Mouse (Mus musculus): ENCODE data around the gene Pla2g12a. TPM values are rescaled to one million over a fixed set of nuclear protein-coding genes. Genes with fewer than 3 reads are reported as not detected.

Gene Pla2g12a
- total RNA-seq (2014; rRNA removed): 22.1 and 45.9 TPM in 2 replicates
- polyA plus RNA-seq (2015; fragmentation: Nextera tagmentation; extraction: Ambion mirVana): 55.4 and 55.6 TPM in 2 replicates

- ATAC-seq (ENCODE audit: low FRiP score) (peak; percentile 94), DNase-seq (ENCODE audit: low spot score) (peak; percentile 94)
- H3K27me3 ChIP-seq (ENCODE audit: insufficient read depth, low read length): no peaks in the 10 kb centered on the region
- peak within 1 kb of the TSS; percentile 62 for H3K27ac ChIP-seq (ENCODE audit: low read depth, low read length)
- peak within 1 kb of the TSS; percentile 72 for H3K9ac ChIP-seq (replicated peaks; ENCODE audit: low read length, poor library complexity, severe bottlenecking)
- H3K4me1 ChIP-seq (ENCODE audit: insufficient read depth, low read length): 0 out of 2 replicates have a peak, but pooled peaks cover 2% of the 10 kb centered on the region
- peak within 1 kb of the TSS; percentile 94 for H3K4me2 ChIP-seq (ENCODE audit: low read depth, low read length, poor library complexity, severe bottlenecking)
- peak; percentile 32; the same call in 1 of the 2 replicates for TF ChIP-seq CTCF (IDR thresholded peaks at IDR 0.05)
- H3K36me3 ChIP-seq (ENCODE audit: insufficient read depth, low read length): no peaks in the 10 kb centered on the region
- peak within 1 kb of the TSS; percentile 69 for H3K4me3 ChIP-seq (ENCODE audit: low read depth, low read length)
- no peaks in the 10 kb centered on the region for H3K9me3 ChIP-seq (ENCODE audit: low read length)
- 1% methylated on average over 55 of the region's 66 CpGs for WGBS
Observed at GRCm38 (mm10) chr3:129878405-129879021, at the start of gene Pla2g12a. TSS of gene Pla2g12a (plus strand) at chr3:129878606.

DNA sequence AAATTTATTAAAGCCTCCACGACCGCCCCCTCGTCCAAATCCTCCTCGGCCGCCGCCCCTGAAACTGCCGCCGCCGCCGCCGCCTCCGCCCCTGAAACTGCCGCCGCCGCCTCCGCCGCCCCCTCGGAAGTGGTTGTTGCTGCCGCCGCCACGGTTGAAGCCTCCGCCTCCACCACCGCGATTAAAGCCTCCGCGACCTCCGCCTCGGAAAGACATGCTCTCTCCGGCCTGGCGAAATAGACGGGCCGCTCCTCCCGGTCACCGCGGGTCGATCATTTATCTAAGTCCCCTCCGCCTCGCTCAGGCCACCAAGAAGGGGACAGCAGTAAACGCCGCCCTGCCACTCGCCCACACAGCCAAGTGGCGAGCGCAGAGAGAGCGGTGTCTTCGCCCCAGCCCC is 47.8 kb upstream of the Pla2g12a start:
- TF ChIP-seq CTCF (IDR thresholded peaks at IDR 0.05): no peak
- Histone ChIP-seq H3K27me3 (ENCODE audit: insufficient read depth, low read length) (no peaks in the 10 kb centered on the region; the same call in 1 of the 2 replicates), H3K9ac (replicated peaks; ENCODE audit: low read length, poor library complexity, severe bottlenecking) (peak overlapping the region; percentile 75), H3K27ac (ENCODE audit: low read depth, low read length) (peak overlapping the region; percentile 91), H3K4me1 (ENCODE audit: insufficient read depth, low read length) (peaks cover 8% of the 10 kb centered on the region; the same call in 1 of the 2 replicates), H3K9me3 (ENCODE audit: low read length) (no peaks in the 10 kb centered on the region), H3K36me3 (ENCODE audit: insufficient read depth, low read length) (peaks cover under 1% of the 10 kb centered on the region; the same call in 1 of the 2 replicates), H3K4me2 (ENCODE audit: low read depth, low read length, poor library complexity, severe bottlenecking) (peak overlapping the region; percentile 62), H3K4me3 (ENCODE audit: low read depth, low read length) (peak overlapping the region; percentile 89)
- no peak for DNase-seq (ENCODE audit: low spot score)
- ATAC-seq (ENCODE audit: low FRiP score): no peak
- 1% methylated on average over 29 of the region's 45 CpGs for WGBS

DNA sequence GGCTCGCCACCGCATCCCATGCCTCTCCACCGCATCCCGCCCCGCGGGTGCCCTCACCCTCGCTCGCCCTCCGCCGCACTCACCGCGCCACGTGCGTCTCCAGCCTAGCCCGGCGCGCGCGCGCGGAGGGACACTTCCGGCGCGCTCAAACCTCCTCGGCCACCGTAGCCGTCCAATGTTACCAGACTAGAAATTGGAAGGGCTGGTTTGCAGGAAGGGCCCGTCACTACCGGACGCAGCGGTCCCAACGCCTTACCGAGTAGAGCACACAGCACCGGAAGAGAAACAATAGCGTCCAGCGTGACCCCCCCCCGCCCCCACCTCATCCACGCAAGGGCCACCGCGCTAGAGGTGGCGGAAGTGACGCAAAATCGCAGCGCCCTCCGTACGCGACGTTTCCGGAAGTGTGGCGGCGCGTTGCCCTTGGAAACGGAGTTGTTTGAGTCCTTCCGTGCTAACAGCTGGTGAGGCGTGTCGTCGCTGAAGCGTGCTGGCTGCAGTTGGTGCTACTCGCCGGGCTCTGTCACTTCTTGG is 47.3 kb upstream of the Pla2g12a start, which contains the start of gene Gar1:
Gene Gar1 (minus strand): TSS at position 362 of the 534 bp plus-strand sequence.
- H3K27ac ChIP-seq (ENCODE audit: low read depth, low read length): peak within 1 kb of the TSS; percentile 91
- peak within 1 kb of the TSS; percentile 89 for H3K4me3 ChIP-seq (ENCODE audit: low read depth, low read length)
- peak within 1 kb of the TSS; percentile 75 for H3K9ac ChIP-seq (replicated peaks; ENCODE audit: low read length, poor library complexity, severe bottlenecking)
- H3K27me3 ChIP-seq (ENCODE audit: insufficient read depth, low read length): no peaks in the 10 kb centered on the region; the same call in 1 of the 2 replicates
- H3K4me1 ChIP-seq (ENCODE audit: insufficient read depth, low read length): peaks cover 8% of the 10 kb centered on the region; the same call in 1 of the 2 replicates
- no peak for TF ChIP-seq CTCF (IDR thresholded peaks at IDR 0.05)
- peak; percentile 97 for ATAC-seq (ENCODE audit: low FRiP score)
- WGBS: under 1% methylated on average over 58 of the region's 60 CpGs
- H3K36me3 ChIP-seq (ENCODE audit: insufficient read depth, low read length): no peaks in the 10 kb centered on the region
- peak; percentile 98 for DNase-seq (ENCODE audit: low spot score)
- H3K9me3 ChIP-seq (ENCODE audit: low read length): no peaks in the 10 kb centered on the region
- H3K4me2 ChIP-seq (ENCODE audit: low read depth, low read length, poor library complexity, severe bottlenecking): peak within 1 kb of the TSS; percentile 62

- no peaks in the 10 kb centered on the region; the same call in 1 of the 2 replicates for H3K27me3 ChIP-seq (ENCODE audit: insufficient read depth, low read length)
- TF ChIP-seq CTCF (IDR thresholded peaks at IDR 0.05): no peak
- H3K9ac ChIP-seq (replicated peaks; ENCODE audit: low read length, poor library complexity, severe bottlenecking): no peak within 1 kb of the TSS
- no peaks in the 10 kb centered on the region for H3K36me3 ChIP-seq (ENCODE audit: insufficient read depth, low read length)
- no peak within 1 kb of the TSS for H3K4me3 ChIP-seq (ENCODE audit: low read depth, low read length)
- no peak within 1 kb of the TSS for H3K27ac ChIP-seq (ENCODE audit: low read depth, low read length)
- no peaks in the 10 kb centered on the region for H3K4me1 ChIP-seq (ENCODE audit: insufficient read depth, low read length)
- no peaks in the 10 kb centered on the region for H3K9me3 ChIP-seq (ENCODE audit: low read length)
- ATAC-seq (ENCODE audit: low FRiP score): no peak
- peak within 1 kb of the TSS; percentile 22; the same call in 1 of the 2 replicates for H3K4me2 ChIP-seq (ENCODE audit: low read depth, low read length, poor library complexity, severe bottlenecking)
- WGBS: 58% methylated on average over 6 of the region's 6 CpGs
- no peak for DNase-seq (ENCODE audit: low spot score)
Observed at GRCm38 (mm10) chr3:129835388-129835934, 42.9 kb upstream of the Pla2g12a start, which contains the start of gene Cfi. TSS of gene Cfi (plus strand) at chr3:129835884.

- ATAC-seq (ENCODE audit: low FRiP score) (no peak), DNase-seq (ENCODE audit: low spot score) (peak; percentile 6)
- Histone ChIP-seq H3K9ac (replicated peaks; ENCODE audit: low read length, poor library complexity, severe bottlenecking) (no peak overlapping the region), H3K27ac (ENCODE audit: low read depth, low read length) (no peak overlapping the region), H3K4me2 (ENCODE audit: low read depth, low read length, poor library complexity, severe bottlenecking) (peak overlapping the region; percentile 22; the same call in 1 of the 2 replicates), H3K27me3 (ENCODE audit: insufficient read depth, low read length) (no peaks in the 10 kb centered on the region; the same call in 1 of the 2 replicates), H3K36me3 (ENCODE audit: insufficient read depth, low read length) (no peaks in the 10 kb centered on the region), H3K9me3 (ENCODE audit: low read length) (no peaks in the 10 kb centered on the region), H3K4me3 (ENCODE audit: low read depth, low read length) (no peak overlapping the region), H3K4me1 (ENCODE audit: insufficient read depth, low read length) (no peaks in the 10 kb centered on the region)
- TF ChIP-seq CTCF (IDR thresholded peaks at IDR 0.05): no peak
- 9% methylated on average over 11 of the region's 11 CpGs for WGBS
Observed at GRCm38 (mm10) chr3:129836051-129836697, 42.2 kb upstream of the Pla2g12a start.

Data from midbrain, postnatal 0 days (tissue).